Mouse (Mus musculus) heart, postnatal 0 days (tissue): Measurements from ENCODE around the gene Sbk2.
A peak's percentile ranks its signal among the peaks of the same experiment; 100 is the strongest.

Experiments used
- CTCF ChIP-seq: IDR thresholded peaks from 2 replicates; pipeline ENCODE4 v1.5.1; 2016; ENCODE audit warnings: antibody characterized with exemption, control low read depth, low read depth
- EP300 ChIP-seq: IDR thresholded peaks from 2 replicates; pipeline ENCODE4 v1.6.1; 2016; ENCODE audit warnings: antibody characterized with exemption, low read depth

GRCm38 (mm10) chr7:4940068-4940479 is 24.1 kb downstream of the Sbk2 start:
- TF ChIP-seq CTCF (peak; percentile 83), EP300 (no peak)
